Mouse (Mus musculus) hindbrain, embryonic 14.5 days (tissue): ENCODE measurements around the gene Zfp239. TPM values are rescaled to one million over a fixed set of nuclear protein-coding genes. Genes with fewer than 3 reads are reported as not detected.

Experiments used
- ATAC-seq: fragments of 200-750 bp; cut with Nextera tagmentation; 2 replicates; pipeline ENCODE4 v1.8.0; 2017; ENCODE audit warnings: moderate number of reproducible peaks, mild to moderate bottlenecking, moderate TSS enrichment, moderate library complexity; ENCODE audit not compliant: low FRiP score
- DNase-seq: peaks from one replicate; pipeline ENCODE4 v3.0.0-alpha.2; 2015; ENCODE audit warnings: low spot score
- H3K27ac ChIP-seq: fragments of 300-500 bp; sonication (generic); 2 replicates; pipeline ENCODE4 v1.5.1; 2014; ENCODE audit warnings: mild to moderate bottlenecking, moderate library complexity
- H3K27me3 ChIP-seq: fragments of 300-500 bp; sonication (generic); 2 replicates; pipeline ENCODE4 v1.6.1; 2014; ENCODE audit warnings: mild to moderate bottlenecking, low read length, mixed read lengths; ENCODE audit not compliant: control insufficient read depth, insufficient read depth
- H3K36me3 ChIP-seq: fragments of 300-500 bp; sonication (generic); replicated peaks from 2 replicates; pipeline ENCODE4 v1.6.1; 2014; ENCODE audit not compliant: control insufficient read depth, insufficient read depth
- H3K4me1 ChIP-seq: fragments of 300-500 bp; sonication (generic); replicated peaks from 2 replicates; pipeline ENCODE4 v1.6.1; 2014; ENCODE audit warnings: antibody characterized with exemption, low read length, mixed read lengths; ENCODE audit not compliant: control insufficient read depth, insufficient read depth
- H3K4me2 ChIP-seq: fragments of 300-500 bp; sonication (generic); replicated peaks from 2 replicates; pipeline ENCODE4 v1.6.1; 2014; ENCODE audit warnings: mild to moderate bottlenecking, moderate library complexity
- H3K4me3 ChIP-seq: fragments of 300-500 bp; sonication (generic); replicated peaks from 2 replicates; pipeline ENCODE4 v1.5.1; 2014; ENCODE audit warnings: mild to moderate bottlenecking, low read length
- H3K9ac ChIP-seq: fragments of 300-500 bp; sonication (generic); 2 replicates; pipeline ENCODE4 v1.6.1; 2014
- H3K9me3 ChIP-seq: fragments of 300-500 bp; sonication (generic); 2 replicates; pipeline ENCODE4 v1.6.1; 2016; ENCODE audit warnings: low read length; ENCODE audit not compliant: control insufficient read depth
- whole genome bisulfite sequencing: fragments of 180-500 bp; shearing (Covaris S2); extraction: QIAGEN DNeasy Blood & Tissue Kit; methylation state at CpG from one replicate; pipeline ENCODE4 v1.1.7; 2014; 5-methylcytosine and 5-hydroxymethylcytosine counted together
- polyA plus RNA-seq: library from polyadenylated mRNA; unstranded; fragments of >200 nt; fragmentation: Nextera tagmentation; extraction: Ambion mirVana; gene quantifications from 2 replicates; pipeline ENCODE4 v1.2.1, GENCODE M21; 2014

Gene Zfp239
- polyA plus RNA-seq, 1 experiment from 2014 or later = 14.8 TPM

DNA sequence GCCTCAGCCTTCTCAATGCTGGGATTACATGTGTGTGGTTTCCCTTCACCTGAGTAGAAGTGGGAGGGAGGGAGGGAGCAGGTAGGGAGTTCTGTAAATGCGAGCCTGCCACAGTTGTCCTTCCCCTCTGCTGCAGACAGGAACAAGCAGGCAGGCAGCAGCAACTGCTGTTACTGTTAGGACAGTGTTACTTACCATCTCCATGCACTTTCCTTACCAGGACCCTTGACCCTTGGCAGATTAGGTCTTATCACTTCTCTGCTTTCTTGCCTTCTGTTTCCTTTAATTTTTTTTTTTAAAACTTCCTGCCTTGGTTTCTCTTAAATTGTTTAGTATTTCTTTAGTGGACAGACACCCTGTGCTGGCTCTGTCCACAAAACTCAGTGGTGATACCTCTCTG is 26.1 kb downstream of the Zfp239 start:
- H3K9ac ChIP-seq = no peak overlapping the region
- ATAC-seq (no peak), DNase-seq (no peak)
- no peak overlapping the region for H3K27ac ChIP-seq
- no peaks in the 10 kb centered on the region for H3K9me3 ChIP-seq
- 62% methylated on average over 1 of the region's 1 CpGs for WGBS
- no peak overlapping the region for H3K4me3 ChIP-seq
- H3K36me3 ChIP-seq = no peaks in the 10 kb centered on the region
- H3K4me1 ChIP-seq = no peaks in the 10 kb centered on the region
- H3K27me3 ChIP-seq = no peaks in the 10 kb centered on the region
- H3K4me2 ChIP-seq = no peak overlapping the region

DNA sequence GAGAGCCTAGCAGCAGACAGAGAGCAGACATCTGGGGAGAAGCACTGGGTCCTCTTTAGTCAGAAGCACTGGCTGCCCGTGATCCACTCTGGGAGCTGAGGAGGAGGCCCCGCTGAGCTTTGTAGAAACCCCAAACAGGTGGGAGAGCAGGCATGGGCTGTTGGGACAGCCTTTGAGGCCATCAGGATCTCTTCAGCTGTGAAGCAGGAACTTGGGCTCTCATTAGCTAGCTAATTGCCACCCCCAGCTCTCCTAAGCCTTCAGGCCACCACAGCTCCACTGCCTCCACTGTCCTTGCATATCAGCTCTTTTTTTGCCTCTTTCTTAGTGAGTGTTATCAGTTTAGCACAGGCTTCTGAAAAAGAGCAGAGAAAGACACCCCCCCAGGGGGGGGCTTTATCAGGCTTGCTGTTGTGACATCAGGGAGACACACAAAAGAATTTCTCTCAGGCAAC is 26.8 kb downstream of the Zfp239 start:
- Histone ChIP-seq H3K9ac (0 out of 2 replicates have a peak overlapping the region, but pooled peaks have one; percentile 16), H3K27ac (no peak overlapping the region), H3K4me1 (no peaks in the 10 kb centered on the region), H3K4me3 (no peak overlapping the region), H3K36me3 (no peaks in the 10 kb centered on the region), H3K4me2 (no peak overlapping the region), H3K9me3 (no peaks in the 10 kb centered on the region), H3K27me3 (no peaks in the 10 kb centered on the region)
- ATAC-seq (no peak), DNase-seq (no peak)
- 64% methylated on average over 2 of the region's 2 CpGs for WGBS

DNA sequence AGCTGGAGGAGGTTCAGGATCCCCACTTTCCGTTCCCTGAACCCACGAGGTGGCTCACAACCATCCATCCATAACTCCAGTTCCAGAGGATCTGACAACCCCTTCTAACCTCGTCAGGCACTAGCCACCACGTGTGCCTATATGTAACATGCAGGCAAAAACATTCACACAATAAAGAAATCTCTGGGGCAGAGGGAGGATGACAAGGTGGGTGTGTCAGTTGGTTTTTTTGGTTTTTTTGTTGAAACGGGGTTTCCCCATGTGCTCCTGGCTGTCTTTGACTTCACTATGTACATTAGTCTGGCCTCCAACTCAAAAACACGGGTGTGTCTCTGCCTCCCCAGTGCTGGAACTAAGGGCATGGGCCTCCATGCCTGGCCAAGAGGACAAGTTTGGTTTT is 28.4 kb downstream of the Zfp239 start:
- Histone ChIP-seq H3K4me2 (no peak overlapping the region), H3K9me3 (no peaks in the 10 kb centered on the region), H3K4me3 (no peak overlapping the region), H3K27me3 (no peaks in the 10 kb centered on the region), H3K9ac (no peak overlapping the region), H3K4me1 (no peaks in the 10 kb centered on the region), H3K27ac (no peak overlapping the region), H3K36me3 (no peaks in the 10 kb centered on the region)
- no peak for DNase-seq
- ATAC-seq = no peak
- WGBS = 83% methylated on average over 6 of the region's 6 CpGs

DNA sequence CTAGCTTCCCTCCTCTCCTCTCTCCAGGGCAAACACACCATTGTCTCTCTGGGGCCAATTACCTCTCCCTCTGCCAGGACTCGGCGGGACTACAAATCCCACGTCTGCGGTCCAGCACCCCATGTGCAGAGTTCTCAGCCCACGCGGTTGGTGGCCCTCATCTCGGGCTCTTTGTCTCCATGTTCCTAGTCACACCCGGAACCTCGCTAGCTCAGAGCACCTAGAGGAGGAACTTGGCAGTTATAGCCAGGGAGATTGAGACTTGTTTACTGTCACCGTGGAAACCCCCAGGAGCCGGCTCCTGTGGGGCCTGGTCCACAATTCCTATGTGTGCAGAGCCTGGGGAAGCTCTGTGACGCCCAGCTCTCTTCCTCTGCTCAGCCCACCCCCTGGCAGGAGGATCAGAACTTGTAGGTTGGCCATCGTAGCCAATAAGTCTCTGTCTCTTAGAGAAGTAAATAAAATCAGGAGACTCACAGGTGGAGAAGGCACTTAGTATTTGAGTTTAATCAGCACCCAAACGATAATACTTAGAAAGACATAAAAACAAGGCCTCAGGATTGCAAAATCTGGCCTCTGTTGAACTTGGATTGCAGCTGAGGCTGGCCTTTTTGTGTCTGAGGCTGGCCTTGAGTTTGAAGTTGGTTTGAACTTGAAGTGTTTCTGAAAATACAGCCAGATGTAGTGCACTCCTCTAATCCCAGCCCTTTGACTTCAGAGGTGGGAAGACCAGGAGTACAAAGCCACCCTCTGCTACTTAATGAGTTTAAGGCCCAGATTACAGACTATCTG is 29.7 kb downstream of the Zfp239 start:
- Histone ChIP-seq H3K27ac (no peak overlapping the region), H3K4me1 (no peaks in the 10 kb centered on the region), H3K4me2 (no peak overlapping the region), H3K4me3 (no peak overlapping the region), H3K36me3 (no peaks in the 10 kb centered on the region), H3K27me3 (no peaks in the 10 kb centered on the region), H3K9me3 (no peaks in the 10 kb centered on the region), H3K9ac (no peak overlapping the region)
- 63% methylated on average over 14 of the region's 14 CpGs for WGBS
- DNase-seq (no peak), ATAC-seq (no peak)

DNA sequence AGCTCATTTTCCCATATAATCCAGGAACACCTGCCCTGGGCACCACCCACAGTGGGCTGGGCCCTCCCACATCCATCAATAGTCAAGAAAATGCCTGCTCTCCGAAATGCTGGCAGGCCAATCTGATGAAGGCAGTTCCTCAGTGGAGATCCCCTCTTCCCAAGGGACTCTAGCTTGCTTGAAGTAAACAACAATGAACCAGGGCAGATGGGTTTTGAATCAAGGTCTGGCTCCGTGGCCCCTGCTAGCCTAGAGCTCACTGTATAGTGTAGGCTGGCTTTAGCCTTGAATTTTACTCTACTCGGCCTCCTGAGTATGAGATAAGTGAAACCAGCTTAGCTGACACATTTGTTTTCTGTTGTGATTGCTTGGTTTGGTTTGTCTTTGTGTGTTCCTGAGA is 30.5 kb downstream of the Zfp239 start:
- no peaks in the 10 kb centered on the region for H3K9me3 ChIP-seq
- H3K4me2 ChIP-seq = no peak overlapping the region
- DNase-seq (no peak), ATAC-seq (no peak)
- H3K36me3 ChIP-seq = no peaks in the 10 kb centered on the region
- H3K27ac ChIP-seq = no peak overlapping the region
- no peak overlapping the region for H3K9ac ChIP-seq
- 61% methylated on average over 3 of the region's 3 CpGs for WGBS
- H3K27me3 ChIP-seq = no peaks in the 10 kb centered on the region
- H3K4me1 ChIP-seq = no peaks in the 10 kb centered on the region
- H3K4me3 ChIP-seq = no peak overlapping the region

DNA sequence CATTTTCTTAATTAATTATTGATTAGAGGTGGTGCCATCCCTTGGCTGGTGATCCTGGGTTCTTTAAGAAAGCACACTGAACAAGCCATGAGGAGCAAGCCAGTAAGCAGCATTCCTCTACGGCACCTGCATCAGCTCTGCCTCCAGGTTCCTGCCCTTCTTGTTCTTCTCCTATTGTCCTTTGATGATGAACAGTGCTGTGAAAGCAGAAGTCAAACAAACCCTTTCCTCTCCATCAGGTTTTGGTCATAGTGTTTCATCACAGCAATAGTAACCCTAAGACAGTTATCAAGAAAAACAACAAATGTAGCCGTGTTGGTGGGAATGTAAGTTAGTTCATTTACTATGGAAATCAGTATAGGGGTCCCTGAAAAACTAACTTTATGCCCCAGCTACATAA is 31.5 kb downstream of the Zfp239 start:
- Histone ChIP-seq H3K4me1 (no peaks in the 10 kb centered on the region), H3K36me3 (no peaks in the 10 kb centered on the region), H3K9me3 (no peaks in the 10 kb centered on the region), H3K27me3 (no peaks in the 10 kb centered on the region), H3K9ac (no peak overlapping the region), H3K4me2 (no peak overlapping the region), H3K27ac (no peak overlapping the region), H3K4me3 (no peak overlapping the region)
- no peak for DNase-seq
- ATAC-seq = no peak
- WGBS = 92% methylated on average over 2 of the region's 2 CpGs

DNA sequence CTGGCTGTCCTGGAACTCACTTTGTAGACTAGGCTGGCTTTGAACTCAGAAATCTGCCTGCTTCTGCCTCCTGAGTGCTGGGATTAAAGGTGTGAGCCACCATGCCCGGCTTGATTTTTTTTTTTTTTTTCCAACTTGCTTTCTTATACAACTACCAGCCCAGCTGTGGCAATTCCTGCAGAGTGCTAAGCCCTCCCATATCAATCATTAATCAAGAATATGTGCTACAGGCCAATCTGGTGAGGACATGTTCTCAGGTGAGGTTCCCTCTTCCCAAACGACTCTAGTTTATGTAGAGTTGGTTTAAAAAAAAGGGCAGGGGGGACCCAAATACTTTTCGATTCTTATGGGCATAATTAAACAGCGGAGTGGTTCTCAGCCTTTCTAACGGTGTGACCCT is 35.9 kb downstream of the Zfp239 start:
- H3K27me3 ChIP-seq = no peaks in the 10 kb centered on the region
- H3K9ac ChIP-seq = no peak overlapping the region
- DNase-seq (no peak), ATAC-seq (no peak)
- no peak overlapping the region for H3K4me3 ChIP-seq
- no peaks in the 10 kb centered on the region for H3K36me3 ChIP-seq
- no peak overlapping the region for H3K4me2 ChIP-seq
- no peaks in the 10 kb centered on the region for H3K4me1 ChIP-seq
- no peak overlapping the region for H3K27ac ChIP-seq
- H3K9me3 ChIP-seq = no peaks in the 10 kb centered on the region
- WGBS = 83% methylated on average over 5 of the region's 5 CpGs

DNA sequence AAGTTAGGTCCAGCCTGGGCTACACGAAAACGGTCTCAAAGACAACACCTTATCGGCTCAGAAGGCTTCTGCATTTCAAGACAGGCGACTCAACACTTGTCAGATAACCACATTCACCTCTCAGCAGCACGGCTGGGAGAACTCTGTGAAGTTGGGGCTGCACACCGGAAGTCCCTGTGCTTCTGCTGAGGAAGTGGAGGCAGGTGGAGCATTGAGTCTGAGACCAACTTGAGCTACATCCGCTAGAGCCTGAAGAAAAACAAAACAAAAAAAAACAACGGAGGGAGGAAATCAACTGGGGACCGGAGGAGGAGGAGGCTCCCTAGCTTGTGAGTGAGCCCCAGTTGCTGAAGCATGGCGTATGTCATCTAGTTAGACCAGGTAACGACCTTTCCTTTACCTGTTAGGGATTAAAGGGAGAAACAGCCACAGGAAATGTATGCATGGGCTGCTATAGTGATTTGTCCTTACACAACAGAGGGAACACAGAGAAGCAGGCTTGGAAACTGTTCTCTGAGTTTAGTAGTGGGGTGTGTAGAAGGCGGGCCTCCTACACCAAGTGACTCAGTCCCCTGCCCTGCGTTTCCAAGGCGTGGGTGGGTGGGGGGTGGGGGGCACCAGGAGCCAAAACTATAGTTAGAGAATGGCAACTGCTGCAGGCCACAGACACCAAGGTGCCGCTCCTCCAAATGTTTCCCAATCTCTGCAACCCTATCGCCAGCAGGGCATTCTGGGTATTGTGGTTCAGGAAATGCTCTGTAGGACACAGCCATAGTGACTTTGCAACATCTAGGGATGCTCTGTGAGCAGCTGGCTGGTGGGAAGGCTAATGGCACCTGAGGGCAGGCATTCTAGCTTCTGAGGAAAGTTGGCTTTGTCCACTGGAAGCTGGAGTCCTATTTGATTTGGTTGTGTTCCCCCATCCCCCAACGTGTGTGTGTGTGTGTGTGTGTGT is 38.5 kb downstream of the Zfp239 start, which contains the start of gene Hnrnpf:
TSS of gene Hnrnpf (plus strand) at position 199 of the 955 bp plus-strand sequence.
- no peaks in the 10 kb centered on the region for H3K27me3 ChIP-seq
- no peak within 1 kb of the TSS for H3K27ac ChIP-seq
- 83% methylated on average over 17 of the region's 17 CpGs for WGBS
- H3K9me3 ChIP-seq = no peaks in the 10 kb centered on the region
- no peaks in the 10 kb centered on the region for H3K36me3 ChIP-seq
- peaks cover 3% of the 10 kb centered on the region; the same call in 1 of the 2 replicates for H3K4me1 ChIP-seq
- H3K9ac ChIP-seq = no peak within 1 kb of the TSS
- DNase-seq (no peak), ATAC-seq (no peak)
- H3K4me3 ChIP-seq = no peak within 1 kb of the TSS
- H3K4me2 ChIP-seq = no peak within 1 kb of the TSS
